Mouse (Mus musculus): Measurements from ENCODE around the gene Arhgef11.

Arhgef11 gene

GRCm38 (mm10) chr3:87616957-87617810 lies at the start of gene Arhgef11:
Arhgef11 (plus strand) TSS chr3:87617559.
- 1% methylated on average over 86 of the region's 101 CpGs for WGBS

DNA sequence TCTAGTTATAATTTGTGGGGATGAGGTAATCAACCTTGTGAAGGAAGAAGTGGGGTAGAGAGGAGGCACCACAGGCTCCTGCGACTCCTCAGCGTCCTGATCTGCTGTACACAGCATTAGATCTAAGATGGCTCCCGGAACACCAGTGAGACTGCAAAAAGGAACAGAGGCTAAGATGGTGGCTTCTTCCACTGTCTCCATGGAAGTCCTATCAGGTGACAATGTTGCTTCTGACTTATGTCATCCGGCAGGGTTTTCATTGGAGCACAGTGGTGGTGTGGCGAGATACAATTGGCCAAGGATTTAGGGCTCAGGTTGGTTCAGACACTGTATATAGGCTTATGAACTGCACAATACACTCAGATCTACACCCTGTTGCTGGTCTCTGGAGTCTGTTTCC lies 48.7 kb upstream of the Arhgef11 start:
- WGBS: 95% methylated on average over 5 of the region's 5 CpGs

GRCm38 (mm10) chr3:87575766-87576165 lies 41.6 kb upstream of the Arhgef11 start:
- 55% methylated on average over 6 of the region's 6 CpGs for WGBS

DNA sequence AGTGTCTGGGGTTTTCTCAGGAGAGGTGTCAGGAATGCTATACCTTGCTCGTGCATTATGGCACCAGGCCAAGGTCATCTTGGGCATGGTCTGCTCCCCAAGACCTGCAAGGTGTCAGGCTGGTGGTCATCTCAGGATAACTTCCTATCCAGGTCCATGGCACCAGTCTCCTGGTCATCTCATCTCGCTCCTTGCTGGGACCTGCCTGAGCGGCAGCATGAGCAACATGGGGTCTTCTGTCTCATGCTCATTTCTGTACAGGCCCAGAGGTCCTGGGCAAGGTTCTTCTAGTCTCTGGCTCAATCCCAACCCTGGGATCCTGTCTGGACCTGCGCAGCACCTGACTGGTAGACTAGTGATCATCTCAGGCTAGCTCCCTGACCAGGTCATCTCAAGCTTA lies 35.1 kb upstream of the Arhgef11 start:
- 94% methylated on average over 4 of the region's 4 CpGs for whole genome bisulfite sequencing

GRCm38 (mm10) chr3:87593793-87594192 lies 23.6 kb upstream of the Arhgef11 start:
- WGBS: 72% methylated on average over 5 of the region's 5 CpGs

- WGBS: 81% methylated on average over 4 of the region's 4 CpGs
Measured at GRCm38 (mm10) chr3:87595328-87595727, 22.0 kb upstream of the Arhgef11 start.

DNA sequence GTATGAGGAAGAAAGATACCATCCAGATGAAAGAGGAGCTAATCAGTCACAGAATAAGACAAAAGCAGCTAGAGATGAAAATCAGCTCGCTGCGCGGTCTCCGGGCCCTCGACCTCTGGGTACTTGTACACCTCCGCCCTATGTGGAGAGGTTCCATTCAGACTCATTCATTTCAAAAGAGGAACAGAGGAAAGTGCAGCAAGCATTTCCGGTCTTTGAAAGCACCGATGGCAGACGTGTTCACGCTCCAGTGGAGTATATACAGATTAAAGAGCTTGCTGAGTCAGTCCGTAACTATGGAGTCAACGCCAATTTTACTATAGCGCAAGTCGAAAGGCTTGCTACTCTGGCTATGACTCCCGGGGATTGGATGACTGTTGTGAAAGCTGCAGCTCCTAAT lies 16.3 kb upstream of the Arhgef11 start:
- 95% methylated on average over 15 of the region's 15 CpGs for WGBS

- 78% methylated on average over 4 of the region's 4 CpGs for WGBS
Measured at GRCm38 (mm10) chr3:87616354-87616753, 1.0 kb upstream of the Arhgef11 start.

DNA sequence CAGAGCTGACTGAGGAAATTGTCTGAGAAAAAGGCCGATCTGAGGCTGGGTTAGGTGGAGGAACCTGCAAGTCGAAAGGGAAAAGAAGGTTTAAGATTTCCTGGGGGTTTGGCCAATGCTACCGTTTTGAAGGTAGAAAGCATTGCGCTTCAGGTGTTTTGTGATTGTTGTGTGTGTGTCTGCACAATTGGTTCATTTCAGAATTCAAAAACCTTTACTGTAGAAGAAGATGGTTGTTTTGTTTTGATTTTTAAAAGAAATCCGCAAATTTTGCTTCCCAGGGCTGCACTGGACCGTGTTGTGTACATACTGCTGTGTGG lies 412 bp downstream of the Arhgef11 start:
- WGBS: 0% methylated on average over 6 of the region's 6 CpGs

- 0% methylated on average over 3 of the region's 3 CpGs for WGBS
Measured at GRCm38 (mm10) chr3:87618240-87618639, 881 bp downstream of the Arhgef11 start.

DNA sequence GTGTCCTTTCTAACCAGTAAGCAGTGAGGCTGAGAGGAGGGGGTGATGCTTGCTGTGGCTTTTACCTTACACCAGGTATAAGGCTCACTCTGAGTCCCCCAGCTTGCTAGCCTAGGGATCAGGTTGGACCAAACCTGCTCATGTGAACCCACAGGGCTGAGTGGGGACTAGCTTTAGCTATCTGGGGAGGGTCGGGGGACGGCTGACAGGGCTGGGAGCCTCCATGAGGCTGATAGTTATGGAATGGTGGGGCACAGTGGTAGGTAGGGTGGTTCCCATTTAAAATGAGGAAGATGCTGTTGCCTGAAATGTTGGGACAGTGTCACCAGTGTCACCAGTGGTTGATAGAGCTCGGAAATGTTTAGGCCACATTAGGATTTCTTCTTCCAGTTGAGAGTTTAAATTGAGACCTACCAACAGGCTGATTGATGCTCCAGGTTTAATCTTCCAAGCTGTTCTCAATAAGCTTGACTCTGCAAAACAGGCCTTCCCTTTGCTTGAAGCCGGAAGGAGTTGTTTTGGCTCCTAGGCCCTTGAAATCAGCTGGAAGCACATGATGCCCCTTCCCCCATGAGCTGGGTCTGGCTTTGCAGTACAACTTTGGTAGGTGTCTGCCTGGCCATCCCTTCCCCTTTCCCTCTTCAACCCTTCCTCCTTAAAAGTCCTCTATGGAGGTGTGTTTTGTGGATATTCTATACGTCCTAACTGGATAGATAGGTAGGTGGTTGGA lies 1.8 kb downstream of the Arhgef11 start:
- WGBS: 10% methylated on average over 5 of the region's 5 CpGs

- 22% methylated on average over 7 of the region's 7 CpGs for WGBS
Measured at GRCm38 (mm10) chr3:87620218-87620891, 3.0 kb downstream of the Arhgef11 start.

DNA sequence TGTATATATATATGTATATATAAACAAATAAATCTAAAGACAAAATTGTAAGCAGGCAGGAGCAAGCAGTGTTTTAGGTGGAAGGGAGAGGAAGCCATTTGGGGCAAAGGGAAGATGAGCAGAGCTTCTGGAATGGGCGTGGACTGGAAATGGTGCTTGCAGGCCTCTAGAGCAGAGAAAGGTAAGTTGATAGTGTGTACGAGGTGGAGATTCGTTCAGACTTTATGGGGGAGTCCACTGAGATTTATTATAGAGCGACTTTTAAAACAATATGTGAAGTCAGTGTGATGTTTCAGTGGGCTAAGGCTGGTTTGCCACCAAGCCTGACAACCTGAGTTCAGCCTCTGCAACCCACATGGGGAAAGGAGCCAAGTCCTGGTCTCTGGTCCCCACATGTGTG lies 7.5 kb downstream of the Arhgef11 start:
- WGBS: 81% methylated on average over 4 of the region's 4 CpGs

DNA sequence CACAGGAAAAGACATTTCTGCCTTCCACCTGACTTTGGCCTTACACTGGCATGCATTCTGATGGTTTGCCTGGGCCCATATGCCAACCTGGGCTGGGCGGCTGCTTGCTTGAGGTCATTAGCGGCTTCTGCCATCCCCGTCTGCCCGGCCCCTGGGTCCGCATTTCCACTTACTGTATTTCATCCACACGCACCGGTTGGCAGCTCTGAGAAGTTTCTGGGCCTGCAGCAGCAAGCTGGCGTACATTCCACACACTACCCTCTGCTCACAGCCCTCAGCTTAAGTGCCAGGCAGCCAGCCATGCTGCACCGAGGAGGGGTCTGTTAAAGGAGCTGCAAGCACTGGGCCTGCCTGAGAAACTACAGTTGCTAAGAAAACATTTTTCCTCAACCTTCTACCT lies 13.5 kb downstream of the Arhgef11 start:
- 62% methylated on average over 9 of the region's 9 CpGs for WGBS

DNA sequence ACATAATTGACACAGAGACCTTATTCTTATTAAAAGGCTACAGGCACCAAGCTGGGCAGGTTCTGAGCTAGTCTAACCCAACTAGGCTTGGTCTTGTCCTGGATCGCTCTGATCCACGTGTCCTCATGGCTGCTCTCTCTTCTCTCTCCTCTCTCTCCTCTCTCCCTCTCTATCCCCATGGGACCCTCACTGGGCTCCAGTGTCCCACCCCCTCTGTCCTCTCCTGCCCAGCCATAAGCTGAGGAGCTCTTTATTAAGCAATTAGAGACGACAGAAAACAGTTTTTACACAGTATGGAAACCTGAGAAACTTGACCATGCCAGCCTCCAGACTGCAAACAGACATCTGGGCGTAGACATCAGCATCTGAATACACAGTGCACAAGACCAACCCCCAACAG lies 14.0 kb downstream of the Arhgef11 start:
- WGBS: 78% methylated on average over 4 of the region's 4 CpGs

DNA sequence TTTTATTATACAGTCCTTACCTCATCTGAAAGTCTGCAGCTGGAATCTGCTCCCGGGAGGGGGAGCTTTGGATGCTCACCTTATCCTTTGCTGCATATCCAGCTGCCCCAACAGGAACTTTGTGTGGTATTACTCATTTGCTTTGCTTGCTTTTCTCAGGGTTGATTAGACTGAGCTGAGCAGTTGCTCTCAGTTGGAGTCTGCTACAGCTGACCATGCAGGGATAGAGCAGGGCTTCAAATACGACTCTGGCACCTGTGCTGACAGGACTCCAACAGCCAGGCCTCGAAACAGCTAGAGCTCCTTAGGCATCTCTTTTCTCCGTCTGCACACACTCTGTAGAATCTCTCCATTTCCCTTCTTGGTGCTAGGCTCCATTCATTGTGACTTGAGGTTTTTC lies 18.2 kb downstream of the Arhgef11 start:
- 75% methylated on average over 4 of the region's 4 CpGs for WGBS

DNA sequence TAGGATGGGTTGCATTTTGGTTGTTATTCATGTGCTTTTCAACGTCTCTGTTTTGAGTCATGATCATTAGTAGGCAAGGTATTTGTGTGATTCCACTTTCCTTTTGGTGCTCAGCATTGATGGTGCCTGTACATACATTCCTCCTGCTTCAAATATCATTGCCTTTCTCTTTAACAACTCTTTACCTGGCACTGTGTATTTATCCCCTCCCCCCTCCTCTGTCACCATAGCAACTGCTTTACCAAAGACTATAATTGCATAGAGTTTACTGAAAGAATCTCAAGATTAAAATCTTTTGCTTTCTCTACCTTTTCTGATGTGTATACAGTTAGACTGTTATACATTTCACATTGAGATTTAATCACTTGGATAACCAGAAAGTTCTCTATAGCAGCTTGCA lies 26.1 kb downstream of the Arhgef11 start:
- WGBS: 45% methylated on average over 1 of the region's 1 CpGs

DNA sequence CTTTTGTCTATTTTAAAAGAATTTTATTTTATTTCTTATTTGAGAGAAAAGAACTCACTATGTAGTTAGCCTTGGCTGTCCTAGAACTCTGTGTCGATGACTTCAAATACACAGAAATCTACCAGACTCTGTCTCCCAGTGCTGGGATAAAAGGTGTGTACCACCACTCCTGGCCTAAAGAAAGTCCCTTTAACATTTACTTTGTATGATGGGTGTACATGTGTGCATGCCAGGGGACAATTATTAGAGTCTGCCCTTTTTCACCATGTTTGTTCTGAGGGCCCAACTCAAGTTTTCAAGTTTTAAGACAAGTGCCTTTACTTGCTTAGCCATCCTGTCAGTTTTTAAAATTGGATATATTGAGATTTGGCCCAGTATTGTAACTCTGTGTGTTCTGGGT lies 28.8 kb downstream of the Arhgef11 start:
- WGBS: 100% methylated on average over 1 of the region's 1 CpGs

DNA sequence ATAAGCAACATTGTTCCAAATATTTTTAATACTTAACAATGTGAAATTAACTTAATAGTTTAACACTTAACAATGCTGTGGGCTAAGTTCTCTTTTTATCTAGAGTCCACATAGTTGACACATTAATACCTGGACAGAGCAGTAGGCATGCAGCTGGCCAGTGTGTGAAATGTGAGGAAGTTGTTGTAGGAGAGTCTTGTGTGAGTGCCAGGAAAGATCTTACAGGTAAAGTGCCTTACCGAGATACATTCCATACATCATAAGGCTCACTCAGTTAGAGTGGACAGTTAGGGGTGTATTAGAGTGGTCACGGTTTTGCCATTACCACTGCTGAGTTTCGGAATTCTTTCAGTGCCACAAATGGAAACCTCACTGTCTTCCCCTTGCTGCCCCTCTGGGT lies 31.7 kb downstream of the Arhgef11 start:
- WGBS: 92% methylated on average over 3 of the region's 3 CpGs

GRCm38 (mm10) chr3:87658348-87658747 lies 41.0 kb downstream of the Arhgef11 start:
- 83% methylated on average over 2 of the region's 2 CpGs for WGBS

GRCm38 (mm10) chr3:87659692-87660429 lies 42.5 kb downstream of the Arhgef11 start:
- 67% methylated on average over 9 of the region's 9 CpGs for WGBS

GRCm38 (mm10) chr3:87660479-87660878 lies 43.1 kb downstream of the Arhgef11 start:
- 74% methylated on average over 4 of the region's 4 CpGs for WGBS
